Mouse (Mus musculus): ENCODE data around the gene Lamp2. TPM values are rescaled to one million over a fixed set of nuclear protein-coding genes. Genes with fewer than 3 reads are reported as not detected.
A peak's percentile ranks its signal among the peaks of the same experiment; 100 is the strongest.
"Not testable (repeated sequence)": the region's sequence is repeated elsewhere in the genome, so short reads cannot be mapped to it uniquely, and the experiment has no call there.

Lamp2 gene
- 100 to 1,000 TPM; 133 to 137 TPM for total RNA-seq (2021)
- long read RNA-seq, experiment 1, transcript Lamp2-203 (9 exons, 2,184 nt), result minor isoform, 22 of 281 reads
- long read RNA-seq, experiment 1, transcript Lamp2-202 (9 exons, 3,604 nt), result major isoform, 175 of 281 reads
- long read RNA-seq, experiment 1, transcript Lamp2-201 (9 exons, 1,769 nt), result minor isoform, 68 of 281 reads
- long read RNA-seq, experiment 1, partial matches to known transcripts, result 1 of 281 reads
- long read RNA-seq, experiment 1, other reads (novel, unspliced or antisense), result 15 of 281 reads
- long read RNA-seq, experiment 2, transcript Lamp2-202 (9 exons, 3,604 nt), result major isoform, 165 of 233 reads
- long read RNA-seq, experiment 2, transcript Lamp2-201 (9 exons, 1,769 nt), result minor isoform, 53 of 233 reads
- long read RNA-seq, experiment 2, partial matches to known transcripts, result 1 of 233 reads
- long read RNA-seq, experiment 2, other reads (novel, unspliced or antisense), result 11 of 233 reads

GRCm38 (mm10) chrX:38455890-38456634, at the start of gene Lamp2:
Lamp2 (minus strand) TSS chrX:38456454.
- DNase-seq, result peak; percentile 71 to 78
- intact Hi-C loops (cut with DNase I), result no loop called here

- intact Hi-C loops (cut with DNase I), result no loop called here
- DNase-seq, result no peak
Observed at GRCm38 (mm10) chrX:38504846-38505245, 48.6 kb upstream of the Lamp2 start.

- intact Hi-C loops (cut with DNase I); DNase-seq: not testable (repeated sequence)
Observed at GRCm38 (mm10) chrX:38502182-38502581, 45.9 kb upstream of the Lamp2 start.

- intact Hi-C loops (cut with DNase I); DNase-seq: not testable (repeated sequence)
Observed at GRCm38 (mm10) chrX:38485464-38485863, 29.2 kb upstream of the Lamp2 start.

GRCm38 (mm10) chrX:38478583-38478982, 22.3 kb upstream of the Lamp2 start:
- no peak for DNase-seq

GRCm38 (mm10) chrX:38473537-38474299, 17.5 kb upstream of the Lamp2 start:
- peak; percentile 76 to 78 for DNase-seq
- intact Hi-C loops (cut with DNase I), result no loop called here

More at GRCm38 (mm10) chrX:38478583-38478982, 22.3 kb upstream of the Lamp2 start:
- intact Hi-C loops (cut with DNase I), result no loop called here

GRCm38 (mm10) chrX:38473164-38473536, 16.9 kb upstream of the Lamp2 start:
- intact Hi-C loops (cut with DNase I), result no loop called here
- DNase-seq, result peak; percentile 3 to 16

GRCm38 (mm10) chrX:38466236-38466635, 10.0 kb upstream of the Lamp2 start:
- DNase-seq, result no peak
- intact Hi-C loops (cut with DNase I), result no loop called here

GRCm38 (mm10) chrX:38463160-38463559, 6.9 kb upstream of the Lamp2 start:
- intact Hi-C loops (cut with DNase I), result no loop called here
- no peak for DNase-seq

GRCm38 (mm10) chrX:38462101-38462500, 5.8 kb upstream of the Lamp2 start:
- DNase-seq, result no peak
- intact Hi-C loops (cut with DNase I), result no loop called here

- DNase-seq, result no peak
Observed at GRCm38 (mm10) chrX:38460887-38461286, 4.6 kb upstream of the Lamp2 start.

GRCm38 (mm10) chrX:38459076-38459475, 2.8 kb upstream of the Lamp2 start:
- intact Hi-C loops (cut with DNase I), result no loop called here
- no peak for DNase-seq

More at GRCm38 (mm10) chrX:38460887-38461286, 4.6 kb upstream of the Lamp2 start:
- intact Hi-C loops (cut with DNase I), result no loop called here

- intact Hi-C loops (cut with DNase I), result no loop called here
- DNase-seq, result no peak
Observed at GRCm38 (mm10) chrX:38456635-38457006, 367 bp upstream of the Lamp2 start.

GRCm38 (mm10) chrX:38455474-38455873, 780 bp downstream of the Lamp2 start:
- no peak for DNase-seq
- intact Hi-C loops (cut with DNase I), result no loop called here

GRCm38 (mm10) chrX:38454900-38455299, 1.4 kb downstream of the Lamp2 start:
- intact Hi-C loops (cut with DNase I), result no loop called here

GRCm38 (mm10) chrX:38453924-38454323, 2.3 kb downstream of the Lamp2 start:
- intact Hi-C loops (cut with DNase I), result no loop called here
- no peak for DNase-seq

More at GRCm38 (mm10) chrX:38454900-38455299, 1.4 kb downstream of the Lamp2 start:
- no peak for DNase-seq

GRCm38 (mm10) chrX:38450476-38450875, 5.8 kb downstream of the Lamp2 start:
- DNase-seq, result no peak
- intact Hi-C loops (cut with DNase I), result no loop called here

GRCm38 (mm10) chrX:38445705-38446104, 10.5 kb downstream of the Lamp2 start:
- intact Hi-C loops (cut with DNase I), result no loop called here
- DNase-seq, result no peak

GRCm38 (mm10) chrX:38442425-38442824, 13.8 kb downstream of the Lamp2 start:
- intact Hi-C loops (cut with DNase I), result no loop called here
- no peak for DNase-seq

- intact Hi-C loops (cut with DNase I), result loop anchor here (2.0 to 10.0 kb wide), 2 partner anchors 105 to 245 kb away; no protein-coding TSS in a partner anchor
- no peak for DNase-seq
Observed at GRCm38 (mm10) chrX:38439629-38440028, 16.6 kb downstream of the Lamp2 start.

All from heart, postnatal 14 days (tissue).